Mouse (Mus musculus): ENCODE data around the gene Fam214a.

The Fam214a gene

GRCm38 (mm10) chr9:74952756-74953247 lies at the start of gene Fam214a:
Gene Fam214a, plus strand, starts transcription at chr9:74952884.
- peak; percentile 90 to 93 for DNase-seq

DNA sequence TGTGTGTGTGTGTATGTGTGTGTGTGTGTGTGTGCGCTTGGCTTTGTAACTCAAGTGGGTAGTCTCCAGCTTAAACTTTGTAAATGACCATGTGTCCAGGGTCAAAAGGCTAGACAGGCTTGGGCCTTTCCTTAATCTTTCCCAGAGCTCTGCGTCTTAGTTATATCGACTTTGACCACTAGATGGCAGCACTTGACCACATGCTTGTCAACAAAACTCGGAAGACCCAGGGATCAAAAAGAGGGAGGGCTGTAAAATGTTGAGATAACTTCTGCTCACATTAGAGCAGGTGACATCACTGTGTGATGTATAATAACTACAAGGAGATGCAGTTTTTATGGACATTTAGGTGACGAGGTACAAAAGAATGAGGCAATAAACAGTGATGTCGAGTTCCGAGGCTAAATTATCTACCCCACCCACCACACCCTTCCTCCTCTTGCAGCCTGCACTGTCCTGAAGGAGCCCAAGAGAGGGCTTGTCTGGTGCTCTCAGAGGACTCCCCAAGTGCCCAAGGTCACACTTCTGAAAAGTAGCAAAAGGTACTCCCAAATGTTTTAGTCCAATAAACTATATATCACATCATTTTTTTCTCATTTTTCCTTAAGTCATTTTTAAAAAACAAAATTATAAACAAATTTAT lies 47.7 kb upstream of the Fam214a start:
- DNase-seq: peak in 1 of 2 experiments; percentile 11

DNA sequence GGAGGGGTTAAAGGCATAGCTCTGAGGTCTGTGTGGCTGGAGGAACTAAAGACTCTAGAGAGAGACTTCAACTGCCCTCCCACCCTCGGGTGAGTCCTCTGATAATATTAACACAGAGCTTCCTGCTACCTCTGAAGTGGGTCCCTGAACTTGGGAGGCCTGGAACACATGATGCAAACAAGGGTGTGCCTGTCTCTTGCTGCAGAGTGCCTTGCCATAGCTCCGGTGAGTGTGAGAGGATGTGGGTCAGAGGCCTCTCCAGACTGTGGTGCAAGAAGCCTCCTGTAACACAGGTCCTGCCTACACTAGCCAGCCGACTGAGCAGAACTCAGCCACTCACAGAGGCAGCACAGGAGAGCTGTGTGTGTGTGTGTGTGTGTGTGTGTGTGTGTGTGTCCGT lies 45.7 kb upstream of the Fam214a start:
- DNase-seq: no peak

DNA sequence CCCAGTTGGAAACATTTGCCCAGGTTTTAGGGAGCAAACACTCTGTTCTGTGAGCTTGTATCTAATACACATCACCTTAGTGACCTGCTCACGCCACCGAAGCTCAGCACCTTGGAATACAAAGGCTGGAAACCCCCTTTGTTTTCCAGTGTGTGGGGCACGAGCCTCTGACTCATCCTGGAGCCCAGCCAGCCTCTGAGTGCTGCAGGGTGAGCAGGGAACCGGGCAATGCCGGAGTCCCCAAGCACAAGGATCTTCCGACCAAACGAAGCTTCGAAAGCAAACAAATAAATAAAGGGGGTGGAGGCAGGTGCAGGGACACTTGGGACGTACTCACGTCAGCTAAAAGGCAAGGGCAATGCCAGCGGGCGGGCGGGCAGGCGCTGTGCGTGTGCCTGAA lies 43.4 kb upstream of the Fam214a start:
- no peak for DNase-seq

GRCm38 (mm10) chr9:74910226-74910759 lies 42.4 kb upstream of the Fam214a start:
- DNase-seq: no peak

GRCm38 (mm10) chr9:74911430-74911829 lies 41.3 kb upstream of the Fam214a start:
- no peak for DNase-seq

- no peak for DNase-seq
Measured at GRCm38 (mm10) chr9:74911919-74912318, 40.8 kb upstream of the Fam214a start.

GRCm38 (mm10) chr9:74912619-74913376 lies 39.9 kb upstream of the Fam214a start:
- no peak for DNase-seq

DNA sequence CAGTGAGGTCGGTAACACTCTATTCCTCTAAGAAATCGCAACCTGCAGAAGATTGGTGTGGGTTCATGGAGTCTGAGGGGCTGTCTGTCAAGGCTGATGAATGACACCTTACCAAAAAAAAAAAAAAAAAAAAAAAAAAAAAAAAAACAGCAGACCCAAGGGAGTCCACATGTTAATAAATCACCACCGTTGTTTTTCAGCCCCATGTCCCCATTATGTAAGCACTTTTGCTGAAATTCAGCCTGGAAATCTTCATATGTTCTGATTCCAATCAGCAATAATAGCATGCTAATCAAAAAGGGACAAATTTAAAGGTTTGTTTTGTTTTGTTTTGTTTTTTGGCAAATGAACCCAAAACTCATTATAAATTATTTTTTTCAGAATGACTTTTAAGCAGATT lies 37.1 kb upstream of the Fam214a start:
- no peak for DNase-seq

DNA sequence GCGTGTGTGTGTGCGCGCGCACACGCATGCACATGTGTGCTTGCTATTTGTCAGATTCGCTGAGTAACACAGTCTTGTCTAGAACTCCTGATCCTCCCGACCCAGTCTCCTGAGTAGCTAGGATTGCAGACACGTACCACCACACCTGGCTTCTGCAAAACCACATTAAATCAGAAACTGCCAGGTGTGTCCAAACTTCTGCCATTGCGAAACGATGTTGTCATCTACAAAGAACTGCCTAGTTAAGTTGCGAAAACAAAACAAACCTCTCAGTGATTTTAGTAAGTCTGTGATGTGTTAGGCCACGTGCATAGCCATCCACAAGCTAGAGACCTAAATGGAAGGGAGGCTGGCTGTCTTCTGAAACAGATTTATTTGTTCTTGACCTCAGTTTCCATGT lies 32.2 kb upstream of the Fam214a start:
- DNase-seq: no peak

DNA sequence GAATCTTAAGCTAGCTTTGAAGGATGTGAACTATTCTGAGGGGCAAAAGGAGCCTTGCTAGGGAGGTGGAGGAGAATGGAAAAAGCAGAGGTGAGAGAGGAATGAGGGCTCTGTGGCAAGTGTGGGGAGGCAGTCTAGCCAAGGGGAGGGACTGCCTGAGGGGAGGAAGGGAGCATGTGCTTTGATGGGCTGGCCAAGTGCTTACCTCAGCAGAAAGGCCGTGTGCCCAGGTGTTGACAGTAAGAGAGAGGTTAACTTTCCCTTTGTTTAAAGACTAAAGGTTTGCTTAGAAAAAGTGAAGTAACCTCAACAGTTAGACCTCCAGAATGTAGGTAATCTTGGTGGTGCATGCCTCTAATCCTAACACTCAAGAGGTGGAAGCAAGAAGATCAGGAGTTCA lies 31.3 kb upstream of the Fam214a start:
- no peak for DNase-seq

DNA sequence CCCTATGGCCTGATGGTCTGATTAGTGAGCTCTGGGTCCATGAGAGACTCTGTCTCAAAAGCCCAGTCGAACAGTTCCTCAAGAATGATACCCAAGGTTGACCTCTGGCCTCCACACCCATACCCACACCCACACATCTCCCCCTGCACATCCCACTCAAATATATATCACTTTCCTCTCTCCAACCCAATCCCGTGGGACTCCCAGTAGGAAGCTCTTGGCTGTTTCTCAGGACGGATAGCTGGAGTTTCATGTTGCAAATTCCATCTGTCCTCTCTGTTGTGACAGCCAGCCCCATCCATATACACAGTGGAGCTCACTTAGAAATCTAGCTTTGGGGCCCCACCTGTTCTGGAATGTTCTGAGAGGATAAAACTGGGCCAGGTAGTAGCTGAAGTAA lies 29.8 kb upstream of the Fam214a start:
- no peak for DNase-seq

GRCm38 (mm10) chr9:74923291-74923977 lies 29.2 kb upstream of the Fam214a start:
- no peak for DNase-seq

- no peak for DNase-seq
Measured at GRCm38 (mm10) chr9:74925220-74925769, 27.4 kb upstream of the Fam214a start.

DNA sequence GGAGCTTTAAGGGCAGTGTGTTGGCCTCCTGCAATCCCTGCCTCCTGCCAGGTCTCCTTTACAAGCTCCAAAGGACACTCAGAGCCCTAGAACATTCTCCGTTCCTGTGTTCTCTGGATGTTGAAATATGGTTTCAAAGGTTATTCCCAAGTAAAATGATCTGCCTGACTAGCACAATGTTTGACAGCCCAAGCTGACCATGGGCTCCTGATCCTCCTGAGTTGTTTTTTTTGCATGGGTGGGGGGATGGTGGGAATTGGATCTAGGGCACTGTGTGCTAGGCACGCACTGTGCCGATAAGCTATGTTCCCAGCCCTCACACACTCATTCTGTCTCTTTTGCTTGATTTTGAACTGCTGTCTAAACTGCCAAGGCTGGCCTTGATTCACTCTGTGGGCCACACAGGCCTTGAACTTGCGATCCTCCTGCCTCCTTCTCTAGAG lies 22.7 kb upstream of the Fam214a start:
- DNase-seq: no peak

GRCm38 (mm10) chr9:74930653-74931052 lies 22.0 kb upstream of the Fam214a start:
- DNase-seq: no peak

DNA sequence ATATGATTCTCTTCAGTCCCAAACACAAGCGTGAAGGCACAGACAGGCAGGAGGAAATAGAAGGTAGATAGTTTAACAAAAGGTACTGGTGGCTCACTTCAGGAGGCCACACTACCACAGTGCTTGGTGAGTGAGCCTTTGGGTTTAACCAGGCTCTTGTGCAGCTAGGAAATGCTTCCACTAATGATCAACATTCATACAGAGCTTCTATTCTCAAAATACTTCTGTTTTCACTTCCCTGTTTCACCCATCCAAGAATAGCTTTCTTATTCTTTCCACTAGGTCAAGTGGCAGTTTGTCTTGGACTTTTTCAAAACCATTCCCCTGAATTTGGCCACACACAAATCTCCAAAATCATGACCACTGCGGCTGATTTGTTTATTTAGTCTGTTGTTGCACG lies 17.4 kb upstream of the Fam214a start:
- no peak for DNase-seq

DNA sequence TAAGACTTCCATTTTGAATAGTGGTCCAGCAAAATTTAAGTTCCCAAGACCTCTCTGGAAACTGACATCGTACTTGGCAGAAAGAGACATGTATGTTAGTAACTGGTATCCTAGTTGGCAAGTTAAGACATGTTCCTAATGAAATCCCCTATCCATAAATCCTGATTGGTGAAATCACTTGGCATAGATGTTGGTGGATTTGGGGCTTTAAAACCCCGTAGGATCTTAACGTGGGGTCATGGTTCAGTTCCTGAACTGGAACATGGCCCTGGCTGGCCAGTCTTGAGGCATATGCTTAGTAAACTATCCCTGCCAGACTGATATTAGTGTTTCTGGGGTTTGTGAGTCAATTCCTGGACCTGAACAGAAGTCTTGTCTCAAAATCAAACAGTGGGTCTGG lies 14.9 kb upstream of the Fam214a start:
- no peak for DNase-seq

GRCm38 (mm10) chr9:74938670-74939534 lies 13.8 kb upstream of the Fam214a start:
- no peak for DNase-seq

- DNase-seq: no peak
Measured at GRCm38 (mm10) chr9:74946713-74947402, 5.8 kb upstream of the Fam214a start.

- DNase-seq: no peak
Measured at GRCm38 (mm10) chr9:74951491-74951890, 1.2 kb upstream of the Fam214a start.
